Comparison of ENCODE assay signal across 28 mouse cellular contexts in genomic region chr4:149827784-149828183, GRCm38 (mm10).
"Had no signal": no experiment of that assay in that cellular context is flagged by ENCODE, and none has a peak within 500 bp of the region (broad histone marks: within the 10 kb centered on the region; RNA-seq: fewer than 3 reads in every experiment).

No protein-coding gene starts in this region.

- H3K36me3 ChIP-seq: embryonic facial prominence, embryonic 10.5 days; embryonic facial prominence, embryonic 12.5 days; embryonic facial prominence, embryonic 13.5 days; embryonic facial prominence, embryonic 15.5 days; forebrain, embryonic 10.5 days; forebrain, embryonic 12.5 days; forebrain, embryonic 15.5 days had no signal

- DNase-seq: cerebellum, adult 2 months; cerebellum, adult 8-10 months; cerebellum, adult 9-10 months; cerebellum, adult 9-11 months; cerebellum, postnatal 10 days; cerebellum, postnatal 14 days; cerebellum, postnatal 25 days; cerebellum, postnatal 36 days; embryo, embryonic 11 days; forebrain, postnatal 0 days; gastrocnemius, adult 2 months; gastrocnemius, postnatal 10 days; gastrocnemius, postnatal 14 days; gastrocnemius, postnatal 25 days; gastrocnemius, postnatal 36 days; heart, adult 18-20 months; heart, adult 2 months had no signal

- H3K27me3 ChIP-seq: embryonic facial prominence, embryonic 12.5 days; embryonic facial prominence, embryonic 13.5 days; embryonic facial prominence, embryonic 15.5 days; forebrain, embryonic 12.5 days; forebrain, embryonic 13.5 days; forebrain, embryonic 15.5 days had no signal

- ATAC-seq: forebrain, embryonic 13.5 days; forebrain, embryonic 14.5 days; forebrain, embryonic 15.5 days; forebrain, embryonic 16.5 days; forebrain, postnatal 0 days had no signal

- H3K9ac ChIP-seq: embryonic facial prominence, embryonic 12.5 days; embryonic facial prominence, embryonic 13.5 days; embryonic facial prominence, embryonic 15.5 days; forebrain, embryonic 12.5 days; forebrain, embryonic 13.5 days; forebrain, embryonic 15.5 days; forebrain, postnatal 0 days had no signal

- H3K9me3 ChIP-seq: embryonic facial prominence, embryonic 10.5 days; embryonic facial prominence, embryonic 12.5 days; embryonic facial prominence, embryonic 13.5 days; embryonic facial prominence, embryonic 15.5 days; forebrain, embryonic 10.5 days; forebrain, embryonic 12.5 days; forebrain, embryonic 13.5 days; forebrain, embryonic 15.5 days had no signal

- H3K4me3 ChIP-seq: embryonic facial prominence, embryonic 10.5 days; embryonic facial prominence, embryonic 12.5 days; embryonic facial prominence, embryonic 13.5 days; embryonic facial prominence, embryonic 15.5 days; erythroblast, embryonic 14.5 days; forebrain, embryonic 10.5 days; forebrain, embryonic 12.5 days; forebrain, embryonic 13.5 days; forebrain, embryonic 15.5 days; gastrocnemius, adult 2 months; heart, adult 2 months had no signal

- H3K4me1 ChIP-seq: forebrain, embryonic 13.5 days; forebrain, embryonic 15.5 days had no signal

- H3K27ac ChIP-seq: embryonic facial prominence, embryonic 10.5 days; embryonic facial prominence, embryonic 12.5 days; embryonic facial prominence, embryonic 13.5 days; embryonic facial prominence, embryonic 15.5 days; forebrain, embryonic 10.5 days; forebrain, embryonic 12.5 days; forebrain, embryonic 13.5 days; forebrain, embryonic 15.5 days; gastrocnemius, adult 2 months; heart, adult 2 months had no signal

- H3K4me2 ChIP-seq: embryonic facial prominence, embryonic 12.5 days; embryonic facial prominence, embryonic 13.5 days; embryonic facial prominence, embryonic 15.5 days; forebrain, embryonic 12.5 days; forebrain, embryonic 13.5 days; forebrain, embryonic 15.5 days had no signal
